Mouse (Mus musculus) erythroblast, embryonic 14.5 days (primary cell): Measurements from ENCODE around the gene Tcp11. TPM values are rescaled to one million over a fixed set of nuclear protein-coding genes. Genes with fewer than 3 reads are reported as not detected.

Experiments
- H3K27me3 ChIP-seq: 2 replicates; pipeline ENCODE4 v1.6.1; 2012; ENCODE audit warnings: inconsistent platforms; ENCODE audit not compliant: control insufficient read depth
- H3K36me3 ChIP-seq: 2 replicates; pipeline ENCODE4 v1.6.1; 2012; ENCODE audit warnings: mild to moderate bottlenecking, inconsistent platforms; ENCODE audit not compliant: control insufficient read depth
- H3K4me1 ChIP-seq: 2 replicates; pipeline ENCODE4 v1.6.1; 2012; ENCODE audit warnings: inconsistent platforms; ENCODE audit not compliant: control insufficient read depth
- H3K4me3 ChIP-seq: replicated peaks from 2 replicates; pipeline ENCODE3; 2012; ENCODE audit warnings: moderate library complexity, mild to moderate bottlenecking, inconsistent platforms
- H3K9me3 ChIP-seq: 2 replicates; pipeline ENCODE4 v1.6.1; 2012; ENCODE audit warnings: low read length, inconsistent platforms, mixed read lengths; ENCODE audit not compliant: control insufficient read depth
- GATA1 ChIP-seq: IDR thresholded peaks from 2 replicates; pipeline ENCODE4 v1.6.1; 2012; ENCODE audit warnings: low read length, inconsistent platforms, mixed read lengths
- TAL1 ChIP-seq: IDR thresholded peaks from 3 replicates; pipeline ENCODE4 v1.6.1; 2012; ENCODE audit warnings: low read length, inconsistent platforms, mixed read lengths
- polyA plus RNA-seq: library from polyadenylated mRNA; stranded (reverse); fragments of >175 nt; gene quantifications from 2 replicates; pipeline ENCODE4 v1.2.3, GENCODE M21; 2012

The Tcp11 gene
- polyA plus RNA-seq, 1 experiment: not detected

DNA sequence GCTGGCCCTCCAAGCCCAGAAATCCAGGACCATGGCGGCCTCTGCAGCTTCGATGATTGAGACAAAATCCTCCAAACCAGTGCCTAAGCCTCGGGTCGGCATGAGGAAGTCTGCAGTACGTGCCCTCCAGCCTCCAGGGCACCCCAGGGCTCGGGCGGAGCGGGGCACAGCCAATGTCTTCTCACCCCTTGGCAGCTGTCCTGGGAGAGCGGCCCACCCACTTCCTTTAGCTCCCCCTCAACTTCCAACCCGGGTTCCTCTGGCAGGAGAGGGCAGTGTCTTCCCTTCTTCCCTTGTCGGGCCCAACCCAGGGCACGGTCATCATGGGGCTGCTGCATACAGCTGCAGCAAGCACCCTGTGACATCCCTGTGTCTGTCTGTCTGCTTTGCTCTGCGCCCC is 22.1 kb downstream of the Tcp11 start:
- no peaks in the 10 kb centered on the region for H3K27me3 ChIP-seq
- H3K4me1 ChIP-seq: no peaks in the 10 kb centered on the region
- TF ChIP-seq TAL1: no peak
- no peak for TF ChIP-seq GATA1
- H3K36me3 ChIP-seq: peaks cover 28% of the 10 kb centered on the region
- H3K9me3 ChIP-seq: no peaks in the 10 kb centered on the region
- H3K4me3 ChIP-seq: no peak overlapping the region

DNA sequence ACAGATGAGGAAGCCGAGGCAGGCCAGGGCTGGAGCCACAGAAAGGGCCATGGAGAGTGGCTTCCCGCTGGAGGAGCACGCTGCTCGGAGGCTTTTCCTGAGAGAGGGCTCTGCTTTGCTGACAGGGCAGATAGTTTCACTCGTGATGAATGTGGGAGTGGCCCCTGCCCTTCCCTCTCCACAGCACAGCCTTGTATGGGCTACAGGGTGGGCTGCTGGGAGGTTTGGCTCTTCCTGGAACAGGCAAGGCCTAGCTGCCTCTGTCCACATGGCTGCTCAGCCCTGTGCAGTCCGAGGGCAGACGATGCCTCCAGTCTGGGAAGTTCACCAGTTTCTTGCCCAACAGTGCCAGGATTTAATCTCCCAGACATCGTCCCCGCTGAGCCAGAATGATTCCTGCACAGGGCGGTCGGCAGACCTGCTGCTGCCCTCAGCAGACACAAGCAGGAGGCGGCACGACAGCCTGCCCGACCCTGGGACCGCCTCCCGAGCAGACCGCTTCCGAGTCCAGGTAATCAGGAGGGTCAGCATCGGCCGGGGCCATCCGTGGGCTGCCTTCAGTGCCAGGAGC is 28.1 kb downstream of the Tcp11 start:
- Histone ChIP-seq H3K27me3 (no peaks in the 10 kb centered on the region), H3K9me3 (no peaks in the 10 kb centered on the region), H3K36me3 (peaks cover 18% of the 10 kb centered on the region), H3K4me1 (no peaks in the 10 kb centered on the region), H3K4me3 (no peak overlapping the region)
- TF ChIP-seq TAL1 (no peak), GATA1 (no peak)

DNA sequence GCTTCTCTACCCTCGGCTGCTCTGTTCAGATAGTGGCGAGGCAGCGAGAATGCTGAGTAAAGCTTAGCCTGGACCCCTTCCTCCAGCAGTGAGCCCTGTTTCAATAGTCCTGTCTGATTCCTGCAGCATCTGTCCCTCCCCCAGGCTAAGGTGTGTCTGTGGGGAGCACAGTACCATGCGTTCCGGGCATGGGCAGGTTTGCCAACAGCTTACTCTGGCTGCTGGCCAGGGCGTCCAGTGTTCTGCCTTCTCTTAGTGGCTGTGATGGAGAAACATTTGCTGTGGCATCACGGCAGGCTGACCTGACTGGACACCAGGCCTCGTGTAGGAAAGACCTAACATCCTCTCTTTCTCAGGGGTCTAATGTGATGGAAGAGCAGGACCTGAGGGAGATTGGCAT is 30.2 kb downstream of the Tcp11 start:
- Histone ChIP-seq H3K36me3 (peaks cover 16% of the 10 kb centered on the region), H3K4me3 (no peak overlapping the region), H3K4me1 (no peaks in the 10 kb centered on the region), H3K9me3 (no peaks in the 10 kb centered on the region), H3K27me3 (no peaks in the 10 kb centered on the region)
- TF ChIP-seq TAL1: no peak
- TF ChIP-seq GATA1: no peak

DNA sequence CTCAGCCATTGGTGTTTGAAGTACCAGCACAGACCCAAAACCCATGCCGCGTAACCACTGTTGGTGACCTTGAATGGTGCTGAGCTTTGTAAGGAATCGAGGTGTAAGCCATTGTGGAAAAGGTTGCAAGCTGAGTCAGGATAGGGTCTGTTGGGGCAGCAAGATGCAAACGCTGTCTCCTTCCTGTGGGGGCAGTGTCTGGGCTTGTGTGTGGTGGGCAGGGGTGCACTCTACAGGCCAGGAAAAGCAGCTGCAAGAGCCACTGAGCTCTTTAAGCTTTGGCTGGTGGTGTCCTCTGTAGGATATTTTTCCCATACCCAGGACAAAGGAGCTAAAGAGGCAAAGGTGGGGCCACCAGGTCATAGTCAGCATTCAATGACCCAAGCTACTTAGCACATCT is 32.0 kb downstream of the Tcp11 start:
- Histone ChIP-seq H3K9me3 (no peaks in the 10 kb centered on the region), H3K36me3 (peaks cover 10% of the 10 kb centered on the region), H3K4me1 (no peaks in the 10 kb centered on the region), H3K4me3 (no peak overlapping the region), H3K27me3 (no peaks in the 10 kb centered on the region)
- no peak for TF ChIP-seq GATA1
- TF ChIP-seq TAL1: no peak

DNA sequence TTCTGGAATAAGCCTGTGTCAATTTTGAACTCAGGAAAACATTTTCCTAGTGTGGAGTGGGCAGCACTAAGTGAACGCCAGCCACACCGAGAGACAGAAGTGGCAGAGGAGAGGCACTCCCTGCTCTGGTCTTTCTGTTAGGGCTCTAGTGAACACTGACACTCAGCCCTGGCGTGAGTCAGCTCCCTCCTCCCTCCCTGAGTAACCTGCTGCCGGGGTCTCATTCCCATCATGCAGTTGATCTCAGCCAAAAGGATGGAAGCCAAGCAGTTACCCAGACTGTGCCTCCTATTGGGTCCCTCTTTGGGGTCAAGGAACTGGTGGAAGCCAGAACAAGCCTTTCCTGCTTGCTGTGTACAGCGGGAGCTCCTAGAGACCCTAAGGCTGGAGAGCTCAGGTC is 32.9 kb downstream of the Tcp11 start:
- no peaks in the 10 kb centered on the region for H3K9me3 ChIP-seq
- H3K4me3 ChIP-seq: no peak overlapping the region
- peaks cover 9% of the 10 kb centered on the region for H3K36me3 ChIP-seq
- no peaks in the 10 kb centered on the region for H3K4me1 ChIP-seq
- TF ChIP-seq TAL1 (no peak), GATA1 (no peak)
- H3K27me3 ChIP-seq: no peaks in the 10 kb centered on the region

DNA sequence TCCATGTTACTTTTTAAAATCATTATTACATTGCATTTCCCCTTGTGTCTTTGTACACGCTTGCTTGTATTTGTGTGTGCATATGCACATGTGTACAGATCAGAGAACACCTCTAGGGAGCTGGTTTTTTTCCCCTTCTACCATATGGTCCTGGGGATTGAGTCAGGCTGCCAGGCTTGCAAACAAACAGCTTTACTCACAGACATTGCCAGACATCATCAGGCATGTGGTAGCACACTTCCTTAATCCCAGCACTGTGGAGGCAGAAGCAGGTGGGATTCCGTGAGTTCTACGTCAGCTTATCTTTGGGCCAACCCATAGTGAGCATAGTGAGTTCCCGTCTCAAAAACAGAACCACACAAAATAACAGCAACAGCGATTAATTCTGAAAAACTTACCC is 33.4 kb downstream of the Tcp11 start:
- no peaks in the 10 kb centered on the region for H3K9me3 ChIP-seq
- H3K4me1 ChIP-seq: no peaks in the 10 kb centered on the region
- H3K36me3 ChIP-seq: peaks cover 7% of the 10 kb centered on the region
- H3K27me3 ChIP-seq: no peaks in the 10 kb centered on the region
- no peak for TF ChIP-seq TAL1
- no peak for TF ChIP-seq GATA1
- no peak overlapping the region for H3K4me3 ChIP-seq

DNA sequence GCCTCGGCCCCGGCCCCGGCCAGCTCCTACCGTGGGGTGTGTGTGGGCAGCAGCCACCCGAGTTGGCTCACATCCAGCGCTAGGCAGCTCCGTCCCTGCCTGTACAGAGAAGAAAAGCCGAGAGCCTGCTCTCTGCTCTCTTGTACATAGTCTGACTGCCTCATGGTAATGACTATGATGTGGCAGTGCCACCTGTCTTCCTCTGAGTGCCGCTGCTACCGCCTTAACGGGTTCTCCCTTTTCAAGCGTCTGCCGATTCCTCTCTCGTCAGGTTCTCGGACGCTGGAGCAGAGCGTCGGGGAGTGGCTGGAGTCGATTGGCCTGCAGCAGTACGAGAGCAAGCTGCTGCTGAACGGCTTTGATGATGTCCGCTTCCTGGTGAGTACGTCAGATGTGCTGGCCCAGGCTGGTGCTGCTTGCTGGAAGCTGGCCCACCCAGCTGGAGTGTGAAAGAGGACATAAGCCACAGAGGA is 38.1 kb downstream of the Tcp11 start:
- TF ChIP-seq TAL1 (no peak), GATA1 (no peak)
- Histone ChIP-seq H3K4me3 (no peak overlapping the region), H3K9me3 (no peaks in the 10 kb centered on the region), H3K27me3 (no peaks in the 10 kb centered on the region), H3K36me3 (peaks cover 6% of the 10 kb centered on the region), H3K4me1 (no peaks in the 10 kb centered on the region)

DNA sequence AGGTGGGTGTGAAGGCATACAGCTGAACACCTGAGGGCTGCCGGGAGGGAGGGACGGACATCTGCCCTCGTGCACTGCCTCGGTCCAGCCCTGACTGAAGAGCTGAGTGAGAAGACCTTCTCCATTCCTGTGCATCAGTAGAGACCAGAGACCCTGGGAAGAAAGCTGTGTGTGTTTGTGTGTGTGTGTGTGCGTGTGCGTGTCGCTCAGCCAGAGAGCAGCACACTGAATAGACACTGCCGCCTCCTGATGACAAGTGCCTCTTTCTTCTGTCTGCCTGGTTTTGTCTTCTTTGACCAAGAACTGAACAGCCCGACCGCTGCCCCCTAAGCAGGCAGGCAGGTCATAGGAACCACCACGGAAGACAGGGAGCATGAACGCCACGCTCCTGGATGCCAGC is 39.1 kb downstream of the Tcp11 start:
- no peak for TF ChIP-seq GATA1
- no peak for TF ChIP-seq TAL1
- Histone ChIP-seq H3K4me3 (no peak overlapping the region), H3K27me3 (no peaks in the 10 kb centered on the region), H3K4me1 (no peaks in the 10 kb centered on the region), H3K9me3 (no peaks in the 10 kb centered on the region), H3K36me3 (peaks cover 6% of the 10 kb centered on the region)

DNA sequence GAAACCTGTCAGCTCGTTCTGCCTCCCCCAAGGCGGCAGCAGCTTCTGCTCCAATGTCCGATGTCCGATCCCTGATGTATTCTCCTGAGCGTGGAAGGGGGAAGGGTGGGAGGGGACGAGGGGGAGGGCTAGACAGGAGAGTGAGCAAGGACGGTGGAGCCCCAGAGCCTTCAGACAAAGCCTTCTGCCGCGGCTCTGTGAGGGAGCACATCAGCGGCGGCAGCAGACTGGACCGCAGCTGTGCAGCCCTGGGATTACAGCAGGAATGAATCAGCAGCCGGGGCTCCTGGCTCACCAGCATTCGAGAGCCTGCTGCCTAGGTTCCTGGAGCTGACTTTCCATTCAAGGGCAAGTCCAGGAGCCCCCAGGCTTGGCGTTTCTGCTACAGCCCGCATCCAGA is 39.8 kb downstream of the Tcp11 start:
- no peak for TF ChIP-seq TAL1
- no peak for TF ChIP-seq GATA1

More for the DNA sequence above, 39.8 kb downstream of the Tcp11 start:
- no peak overlapping the region for H3K4me3 ChIP-seq
- H3K4me1 ChIP-seq: no peaks in the 10 kb centered on the region
- no peaks in the 10 kb centered on the region for H3K9me3 ChIP-seq
- H3K27me3 ChIP-seq: no peaks in the 10 kb centered on the region
- peaks cover 8% of the 10 kb centered on the region for H3K36me3 ChIP-seq
